Mouse (Mus musculus) spleen, postnatal 4 days (tissue): Measurements from ENCODE around the gene Tmem126b.

Experiments
- DNase-seq, 2 experiments: peaks; one replicate each; pipeline ENCODE4 v3.0.0; 2022; ENCODE audit warnings: low spot score in 2 of 2

The Tmem126b gene

GRCm38 (mm10) chr7:90426020-90427001 is 49.5 kb downstream of the Tmem126b start, which contains the start of gene Ccdc89:
Ccdc89 (plus strand) TSS chr7:90426577.
- peak; percentile 29 to 61 for DNase-seq
